Comparison of ENCODE assay signal across 32 mouse cellular contexts in genomic region chr5:25256686-25257085, GRCm38 (mm10). TPM values are rescaled to one million over a fixed set of nuclear protein-coding genes. Genes with fewer than 3 reads are reported as not detected.
DNase-seq lines count a peak whose midpoint lies in the region; TF ChIP-seq lines count a peak whose summit lies in the region.
"Had no signal": no experiment of that assay in that cellular context is flagged by ENCODE, and none has a peak within 500 bp of the region (broad histone marks: within the 10 kb centered on the region; RNA-seq: fewer than 3 reads in every experiment).

No protein-coding gene starts in this region.

- no peak for TF ChIP-seq CTCF in left cerebral cortex, adult 2 months (IDR thresholded peaks at IDR 0.05)

- H3K4me3 ChIP-seq in left cerebral cortex, adult 2 months: no peak overlapping the region
- H3K4me3 ChIP-seq: embryonic facial prominence, embryonic 13.5 days; erythroblast, embryonic 14.5 days; forebrain, embryonic 13.5 days; heart, embryonic 12.5 days; hindbrain, embryonic 12.5 days; limb, embryonic 15.5 days; liver, embryonic 15.5 days; lung, embryonic 15.5 days; megakaryocyte, embryonic 14.5 days; neural tube, embryonic 13.5 days had no signal

- H3K27ac ChIP-seq in left cerebral cortex, adult 2 months: peak overlapping the region; percentile 64
- H3K27ac ChIP-seq: embryonic facial prominence, embryonic 13.5 days; forebrain, embryonic 13.5 days; hindbrain, embryonic 12.5 days; limb, embryonic 15.5 days; liver, embryonic 15.5 days; lung, embryonic 15.5 days; neural tube, embryonic 13.5 days had no signal

- DNase-seq in layer of hippocampus, adult 18-20 months (ENCODE audit: low spot score in 2 of 2): peak; percentile 15 to 34
- DNase-seq in layer of hippocampus, adult 9-10 months (ENCODE audit: low spot score): no peak
- DNase-seq in right cerebral cortex, adult 18-20 months: peak; percentile 81
- no peak for DNase-seq in right cerebral cortex, postnatal 4 days
- DNase-seq in left cerebral cortex, adult 2 months (ENCODE audit: extremely low spot score in 1 of 2, low spot score in 2 of 2): peak; percentile 28 to 48
- peak; percentile 64 for DNase-seq in telencephalon, adult 2 months (ENCODE audit: low read depth, low spot score)
- DNase-seq in ovary, postnatal 36 days (ENCODE audit: low spot score): no peak
- DNase-seq: adrenal gland, postnatal 36 days; cerebellum, adult 18-20 months; cerebellum, postnatal 36 days; embryo, embryonic 11 days; gastrocnemius, postnatal 14 days; heart, adult 18-20 months; heart, postnatal 14 days; kidney, postnatal 25 days; lung, postnatal 36 days; midbrain, embryonic 14.5 days; thymus, postnatal 25 days had no signal

- intact Hi-C loops in left cerebral cortex, adult 2 months (cut with DNase I): loop anchor here (1.0 kb wide), 1 partner anchor 171 kb away; no protein-coding TSS in a partner anchor

RNA-seq across cellular contexts. Expression of gene E130116L18Rik, which starts 33.7 kb away (rescaled TPM):
- total RNA-seq in layer of hippocampus, adult 18-20 months (2021): not detected
- total RNA-seq in left cerebral cortex, adult 2 months (2021): not detected
- total RNA-seq: adrenal gland, adult 18-20 months; adrenal gland, postnatal 36 days; CH12.LX; G1E; gastrocnemius, postnatal 14 days; heart, adult 18-20 months; heart, postnatal 14 days; left cerebral cortex, adult 8-10 months had no signal

RNA-seq across cellular contexts. Expression of gene Galnt11, which starts 35.0 kb away (rescaled TPM):
- total RNA-seq in layer of hippocampus, adult 18-20 months (2021): 10 to 100 TPM; 40.6 to 41.9 TPM
- total RNA-seq in left cerebral cortex, adult 2 months (2021): 10 to 100 TPM; 44.7 to 45.3 TPM

Comparison
In these comparisons a context has a peak if more than half of its experiments do, and no peak if none do; other contexts are left out.
1. DNase-seq: peak in layer of hippocampus, adult 18-20 months (2 of 2), right cerebral cortex, adult 18-20 months (single experiment), left cerebral cortex, adult 2 months (2 of 2) and telencephalon, adult 2 months (single experiment); none in layer of hippocampus, adult 9-10 months (single experiment), right cerebral cortex, postnatal 4 days (single experiment) and ovary, postnatal 36 days (single experiment).